Mouse (Mus musculus): Measurements from ENCODE around the gene Tiam2. TPM values are rescaled to one million over a fixed set of nuclear protein-coding genes. Genes with fewer than 3 reads are reported as not detected.

The Tiam2 gene
- total RNA-seq, 2 experiments from 2014 or later = 91.2 to 95.7 TPM

- peak; percentile 52 to 66 for DNase-seq (ENCODE audit: low spot score in 2 of 2)
- intact Hi-C loops (cut with DNase I) = no loop called here
Observed at GRCm38 (mm10) chr17:3481576-3482575, 155.5 kb downstream of the Tiam2 start.

GRCm38 (mm10) chr17:3483091-3483490 is 156.7 kb downstream of the Tiam2 start:
- DNase-seq (ENCODE audit: low spot score in 2 of 2) = no peak
- intact Hi-C loops (cut with DNase I) = no loop called here

- intact Hi-C loops (cut with DNase I) = no loop called here
- DNase-seq (ENCODE audit: low spot score in 2 of 2) = no peak
Observed at GRCm38 (mm10) chr17:3485851-3486250, 159.5 kb downstream of the Tiam2 start.

GRCm38 (mm10) chr17:3487211-3487610 is 160.8 kb downstream of the Tiam2 start:
- no peak for DNase-seq (ENCODE audit: low spot score in 2 of 2)
- intact Hi-C loops (cut with DNase I) = no loop called here

GRCm38 (mm10) chr17:3487721-3488601 is 161.6 kb downstream of the Tiam2 start:
- no peak for DNase-seq (ENCODE audit: low spot score in 2 of 2)

GRCm38 (mm10) chr17:3490216-3490895 is 164.0 kb downstream of the Tiam2 start:
- DNase-seq (ENCODE audit: low spot score in 2 of 2) = no peak
- intact Hi-C loops (cut with DNase I) = no loop called here

More at GRCm38 (mm10) chr17:3487721-3488601, 161.6 kb downstream of the Tiam2 start:
- intact Hi-C loops (cut with DNase I) = no loop called here

GRCm38 (mm10) chr17:3491065-3491464 is 164.7 kb downstream of the Tiam2 start:
- intact Hi-C loops (cut with DNase I) = no loop called here
- DNase-seq (ENCODE audit: low spot score in 2 of 2) = no peak

- no peak for DNase-seq (ENCODE audit: low spot score in 2 of 2)
- intact Hi-C loops (cut with DNase I) = no loop called here
Observed at GRCm38 (mm10) chr17:3491667-3492066, 165.3 kb downstream of the Tiam2 start.

- DNase-seq (ENCODE audit: low spot score in 2 of 2) = peak in 1 of 2 experiments; percentile 77
- intact Hi-C loops (cut with DNase I) = no loop called here
Observed at GRCm38 (mm10) chr17:3495576-3495975, 169.2 kb downstream of the Tiam2 start.

GRCm38 (mm10) chr17:3496080-3496479 is 169.7 kb downstream of the Tiam2 start:
- no peak for DNase-seq (ENCODE audit: low spot score in 2 of 2)
- intact Hi-C loops (cut with DNase I) = no loop called here

GRCm38 (mm10) chr17:3498086-3498485 is 171.7 kb downstream of the Tiam2 start:
- intact Hi-C loops (cut with DNase I) = no loop called here
- DNase-seq (ENCODE audit: low spot score in 2 of 2) = no peak

- intact Hi-C loops (cut with DNase I) = no loop called here
- no peak for DNase-seq (ENCODE audit: low spot score in 2 of 2)
Observed at GRCm38 (mm10) chr17:3498580-3498979, 172.2 kb downstream of the Tiam2 start.

GRCm38 (mm10) chr17:3499468-3499867 is 173.1 kb downstream of the Tiam2 start:
- intact Hi-C loops (cut with DNase I) = no loop called here
- no peak for DNase-seq (ENCODE audit: low spot score in 2 of 2)

- intact Hi-C loops (cut with DNase I) = no loop called here
Observed at GRCm38 (mm10) chr17:3500076-3500475, 173.7 kb downstream of the Tiam2 start.

GRCm38 (mm10) chr17:3500936-3501335 is 174.6 kb downstream of the Tiam2 start:
- intact Hi-C loops (cut with DNase I) = no loop called here
- no peak for DNase-seq (ENCODE audit: low spot score in 2 of 2)

More at GRCm38 (mm10) chr17:3500076-3500475, 173.7 kb downstream of the Tiam2 start:
- DNase-seq (ENCODE audit: low spot score in 2 of 2) = no peak

- DNase-seq (ENCODE audit: low spot score in 2 of 2) = no peak
- intact Hi-C loops (cut with DNase I) = no loop called here
Observed at GRCm38 (mm10) chr17:3505711-3506110, 179.3 kb downstream of the Tiam2 start.

- intact Hi-C loops (cut with DNase I) = no loop called here
- no peak for DNase-seq (ENCODE audit: low spot score in 2 of 2)
Observed at GRCm38 (mm10) chr17:3506508-3506907, 180.1 kb downstream of the Tiam2 start.

- intact Hi-C loops (cut with DNase I) = loop anchor here (1.0 to 5.0 kb wide), 2 partner anchors 62 to 238 kb away; no protein-coding TSS in a partner anchor
- peak in 1 of 2 experiments; percentile 57 for DNase-seq (ENCODE audit: low spot score in 2 of 2)
Observed at GRCm38 (mm10) chr17:3509841-3510240, 183.5 kb downstream of the Tiam2 start.

GRCm38 (mm10) chr17:3514316-3514715 is 187.9 kb downstream of the Tiam2 start:
- intact Hi-C loops (cut with DNase I) = loop anchor here (5.0 kb wide), 1 partner anchor 242 kb away; no protein-coding TSS in a partner anchor
- DNase-seq (ENCODE audit: low spot score in 2 of 2) = no peak
